Mouse (Mus musculus) G1E (cell line): Measurements from ENCODE around the gene Cpne9.

ENCODE experiments used
- CTCF ChIP-seq: IDR thresholded peaks from 2 replicates; pipeline ENCODE4 v1.5.1; 2012; ENCODE audit warnings: low read depth, low read length, inconsistent platforms, mixed read lengths
- GATA1 ChIP-seq: IDR thresholded peaks from 2 replicates; pipeline ENCODE4 v1.6.1; 2012; ENCODE audit warnings: borderline replicate concordance, low read length, inconsistent platforms, mixed read lengths
- GATA2 ChIP-seq: IDR thresholded peaks from 2 replicates; pipeline ENCODE4 v1.6.1; 2012; ENCODE audit warnings: low read depth, low read length, inconsistent platforms, borderline replicate concordance
- TAL1 ChIP-seq: conservative IDR thresholded peaks from 2 replicates; pipeline ENCODE4 v1.6.1; 2012; ENCODE audit warnings: low read depth, low read length, inconsistent platforms, mixed read lengths

DNA sequence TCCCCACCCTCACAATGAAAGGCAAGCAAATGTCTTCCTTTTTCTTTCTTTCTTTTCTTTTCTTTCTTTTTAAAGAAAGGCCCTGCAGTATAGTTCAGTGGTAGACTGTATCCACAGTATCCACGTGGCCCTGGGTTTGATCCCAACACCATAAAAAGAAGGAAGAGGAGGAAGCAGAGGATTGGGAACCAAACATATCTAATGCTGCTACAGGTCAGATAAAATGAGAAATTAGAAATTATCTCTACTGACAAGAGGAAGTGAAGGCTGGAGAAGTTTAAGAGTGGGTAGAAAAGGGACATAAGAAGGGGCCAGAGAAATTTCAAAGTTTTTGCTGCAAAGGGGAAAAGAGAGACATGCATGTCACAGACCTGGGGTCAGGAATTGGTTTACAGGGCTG, 4.2 kb downstream of the Cpne9 start:
- TF ChIP-seq CTCF (no peak), GATA2 (no peak), GATA1 (no peak), TAL1 (no peak)
